Mouse (Mus musculus) layer of hippocampus, adult 6 months (tissue): Measurements from ENCODE around the gene Rps27l. TPM values are rescaled to one million over a fixed set of nuclear protein-coding genes. Genes with fewer than 3 reads are reported as not detected.

Experiments
- long read RNA-seq, 2 experiments: library from polyadenylated mRNA; unstranded; transcript quantifications; one replicate each; pipeline ENCODE4 v2.0.0; 2019 to 2020
- polyA plus RNA-seq: library from polyadenylated mRNA; unstranded; fragments of <200 nt; fragmentation: Nextera tagmentation; gene quantifications from 2 replicates; pipeline ENCODE4 v1.2.3, GENCODE M21; 2021

The Rps27l gene
- polyA plus RNA-seq: 128 and 171 TPM in 2 replicates
- long read RNA-seq, experiment 1, transcript Rps27l-201 (4 exons, 499 nt): major isoform, 39 of 39 reads
- long read RNA-seq, experiment 1, partial matches to known transcripts: 0 of 39 reads
- long read RNA-seq, experiment 1, other reads (novel, unspliced or antisense): 0 of 39 reads
- long read RNA-seq, experiment 2, partial matches to known transcripts: 0 of 1 reads
- long read RNA-seq, experiment 2, other reads (novel, unspliced or antisense): 0 of 1 reads

DNA sequence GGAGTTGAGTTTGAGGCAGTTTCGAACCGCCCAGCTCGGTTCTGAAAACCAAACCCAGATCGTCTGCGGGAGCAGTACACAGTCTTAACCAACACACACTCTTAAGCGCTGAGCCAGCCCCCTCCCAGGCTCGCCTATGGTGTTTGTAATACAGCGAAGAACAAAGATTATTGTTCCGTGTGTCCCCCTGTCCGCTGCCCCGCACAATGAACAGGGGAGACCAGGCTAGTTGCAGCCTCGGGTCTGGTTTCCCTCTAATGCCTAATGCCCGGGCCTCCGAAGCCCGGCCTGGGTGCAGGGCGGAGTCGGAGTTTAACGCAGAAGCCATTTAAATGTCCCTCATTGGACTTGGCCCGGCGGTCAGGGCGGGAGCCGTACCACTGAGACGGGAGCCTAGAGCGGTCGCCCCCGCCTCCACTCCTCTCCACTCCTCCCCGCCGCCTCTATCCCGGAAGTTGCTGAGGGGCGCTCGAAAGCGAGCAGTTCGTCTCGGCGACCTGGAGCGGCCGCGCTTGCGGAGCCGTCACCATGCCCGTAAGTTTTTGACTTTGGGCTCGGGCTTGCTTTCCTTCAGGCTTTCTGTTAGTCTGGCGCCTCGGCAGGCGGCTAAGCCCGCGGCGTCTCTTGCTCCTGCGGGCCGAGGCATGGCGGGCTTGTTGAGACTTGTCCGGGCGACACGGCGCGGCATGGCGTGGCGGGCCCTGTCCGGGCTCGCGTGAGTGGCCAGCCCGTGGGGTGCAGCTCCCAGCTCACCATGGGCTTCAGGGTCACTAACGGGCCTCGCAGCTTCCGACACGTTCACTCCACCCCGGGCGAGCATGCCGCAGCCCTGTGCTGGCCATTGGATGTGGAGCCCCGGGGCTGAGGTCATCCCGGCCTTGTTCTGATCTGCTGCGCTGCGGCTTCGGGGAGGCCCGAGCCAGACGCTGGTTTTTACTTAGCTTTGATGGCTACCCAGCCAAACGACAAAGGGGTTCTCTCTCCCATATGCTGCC is at the start of gene Rps27l:
Gene Rps27l (plus strand): TSS at position 440 of the 995 bp plus-strand sequence.

DNA sequence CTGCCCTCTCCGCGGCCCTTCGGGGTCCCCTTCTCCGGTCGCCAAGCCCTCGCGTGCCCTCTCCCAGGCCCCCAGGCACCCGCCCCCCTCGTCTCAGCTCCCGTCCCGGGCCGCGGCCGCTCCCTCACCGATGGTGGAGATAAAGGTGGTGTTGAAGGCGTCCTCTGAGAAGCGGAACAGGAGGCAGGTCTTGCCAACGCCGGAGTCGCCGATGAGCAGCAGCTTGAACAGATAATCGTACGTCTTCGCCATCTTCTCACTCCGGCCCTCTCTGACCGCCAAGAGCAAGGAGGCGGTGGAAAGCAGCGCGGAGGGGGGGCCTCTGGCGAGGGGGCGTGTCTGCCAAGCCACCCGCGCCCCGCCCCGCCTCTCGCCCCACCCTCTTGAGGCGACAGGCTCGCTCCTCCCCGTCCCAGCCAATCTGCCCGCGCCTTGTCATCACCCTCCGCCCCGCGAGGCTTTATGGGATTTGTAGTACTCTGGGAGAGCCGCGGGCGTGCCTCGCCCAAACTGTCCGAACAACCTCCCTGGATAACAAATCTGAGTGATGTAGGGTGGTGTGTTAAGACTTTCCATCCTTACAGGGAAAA is 26.4 kb upstream of the Rps27l start, which contains the start of gene Rab8b:
Gene Rab8b (minus strand): TSS at position 306 of the 590 bp plus-strand sequence.

DNA sequence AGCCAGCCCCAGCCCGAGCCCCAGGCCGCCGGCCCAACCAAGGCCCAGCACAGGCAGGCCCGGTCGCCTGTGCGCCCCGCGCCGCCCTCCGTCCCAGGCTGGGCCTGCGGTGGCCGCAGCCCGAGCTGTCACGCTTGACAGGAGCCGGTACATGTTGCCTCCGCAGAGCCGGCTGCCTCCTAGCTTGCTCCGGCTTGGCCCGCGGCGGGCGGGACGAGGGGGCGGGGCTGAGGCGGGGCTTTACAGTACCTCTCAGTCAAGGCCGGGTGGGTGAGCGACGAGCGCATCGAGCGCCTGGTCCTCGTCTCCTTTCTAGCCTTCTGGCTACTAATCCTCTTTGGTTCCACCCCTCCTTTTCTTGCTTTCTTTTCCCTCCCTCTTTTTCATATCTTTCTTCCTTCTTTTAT is 29.4 kb downstream of the Rps27l start, which contains the start of gene Lactb:
Gene Lactb (minus strand): TSS at position 246 of the 407 bp plus-strand sequence.

Other genes with a start within 250 kb of the Rps27l start
- 27.8 and 69.7 TPM in 2 replicates for gene Car12, start 232.4 kb upstream of the Rps27l start, polyA plus RNA-seq
- 9.0 and 12.8 TPM in 2 replicates for gene Aph1b, start 150.6 kb upstream of the Rps27l start, polyA plus RNA-seq
- 0.10 TPM in 1 of 2 replicates, not detected in the other for gene Gm10647, start 149.0 kb upstream of the Rps27l start, polyA plus RNA-seq
- 8.9 and 13.9 TPM in 2 replicates for gene Aph1c, start 111.4 kb upstream of the Rps27l start, polyA plus RNA-seq
- 8.2 and 11.1 TPM in 2 replicates for gene Rab8b, start 26.4 kb upstream of the Rps27l start, polyA plus RNA-seq
- 2.9 and 3.4 TPM in 2 replicates for gene Lactb, start 29.4 kb downstream of the Rps27l start, polyA plus RNA-seq
- 199 and 212 TPM in 2 replicates for gene Tpm1, start 103.3 kb downstream of the Rps27l start, polyA plus RNA-seq